Mouse (Mus musculus): ENCODE measurements at regions not wholly inside any gene's neighbourhood (a gene's known extent, or its start where the extent isn't known, plus 50 kb on each side); places are given as distances from the start of the nearest gene placed in this dataset.

DNA sequence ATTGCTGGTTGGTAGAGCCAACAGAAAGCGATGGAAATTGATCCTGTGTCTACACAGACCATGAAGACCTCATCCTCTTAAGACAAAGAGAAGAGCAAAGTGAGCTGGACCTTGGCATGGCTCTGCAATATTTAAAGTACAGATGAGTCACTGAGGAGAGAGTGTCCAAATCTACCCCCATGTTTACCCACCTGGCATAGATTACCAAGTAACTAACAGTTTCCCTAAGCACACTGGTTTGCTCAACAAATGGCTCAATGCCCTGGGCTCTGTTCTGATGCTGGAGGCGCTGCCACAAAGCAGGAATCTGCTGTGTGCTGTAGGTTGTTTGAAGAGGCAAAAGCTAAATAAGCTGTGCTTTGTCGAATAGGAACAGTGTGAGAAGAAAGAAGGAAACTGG lies 345.0 kb upstream of the Gm10131 start:
- DNase-seq (ENCODE audit: extremely low read depth, low read depth, low spot score) = peak; percentile 97
- 29% methylated on average over 3 of the region's 3 CpGs for WGBS
- TF ChIP-seq CTCF (IDR thresholded peaks at IDR 0.05; ENCODE audit: low read depth, low read length) = no peak
- no peak for TF ChIP-seq POLR2A (IDR thresholded peaks at IDR 0.05; ENCODE audit: extremely low read depth, insufficient read depth, low read length)

DNA sequence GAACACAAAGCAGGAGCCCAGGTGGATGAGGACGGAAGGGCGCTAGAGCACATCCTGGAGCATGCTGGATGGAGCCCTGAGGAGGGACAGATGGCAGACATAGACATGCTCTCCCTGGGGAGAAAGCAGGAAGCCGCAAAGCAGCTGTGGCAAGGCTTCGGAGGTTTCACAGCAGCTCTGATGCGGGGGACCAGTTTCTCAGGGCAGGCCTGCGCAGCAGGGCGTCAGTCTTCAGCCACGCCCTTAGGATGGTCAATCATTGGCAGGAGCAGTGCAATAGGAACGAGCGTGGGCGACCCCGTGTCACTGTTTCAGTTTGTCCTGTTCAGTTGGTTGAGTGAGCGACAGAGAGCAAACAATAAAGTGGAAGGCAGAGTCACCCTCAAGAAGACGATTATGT lies 343.8 kb upstream of the Gm10131 start:
- DNase-seq (ENCODE audit: extremely low read depth, low read depth, low spot score) = peak; percentile 62
- no peak overlapping the region for H3K27ac ChIP-seq (replicated peaks; ENCODE audit: insufficient read depth, low read depth, low read length)
- no peak overlapping the region for H3K4me3 ChIP-seq (ENCODE audit: insufficient read depth, low read depth, low read length)
- no peaks in the 10 kb centered on the region for H3K27me3 ChIP-seq (ENCODE audit: control insufficient read depth, insufficient read depth, low read length)
- H3K4me1 ChIP-seq (ENCODE audit: control insufficient read depth, insufficient read depth, low read length) = peaks cover 7% of the 10 kb centered on the region
- H3K36me3 ChIP-seq (ENCODE audit: control insufficient read depth, insufficient read depth, low read length) = no peaks in the 10 kb centered on the region
- no peaks in the 10 kb centered on the region for H3K79me2 ChIP-seq (ENCODE audit: control insufficient read depth, insufficient read depth, low read length)
- WGBS = 24% methylated on average over 14 of the region's 14 CpGs
- H3K9ac ChIP-seq (ENCODE audit: low read depth, low read length) = no peak overlapping the region
- no peak for TF ChIP-seq CTCF (IDR thresholded peaks at IDR 0.05; ENCODE audit: low read depth, low read length)
- no peak for TF ChIP-seq POLR2A (IDR thresholded peaks at IDR 0.05; ENCODE audit: extremely low read depth, insufficient read depth, low read length)

More for the DNA sequence above, 345.0 kb upstream of the Gm10131 start:
- H3K27me3 ChIP-seq (ENCODE audit: control insufficient read depth, insufficient read depth, low read length) = no peaks in the 10 kb centered on the region
- H3K27ac ChIP-seq (replicated peaks; ENCODE audit: insufficient read depth, low read depth, low read length) = peak overlapping the region; percentile 41; the same call in 1 of the 2 replicates
- H3K36me3 ChIP-seq (ENCODE audit: control insufficient read depth, insufficient read depth, low read length) = no peaks in the 10 kb centered on the region
- H3K4me3 ChIP-seq (ENCODE audit: insufficient read depth, low read depth, low read length) = no peak overlapping the region
- peaks cover 7% of the 10 kb centered on the region for H3K4me1 ChIP-seq (ENCODE audit: control insufficient read depth, insufficient read depth, low read length)
- H3K9ac ChIP-seq (ENCODE audit: low read depth, low read length) = no peak overlapping the region
- no peaks in the 10 kb centered on the region for H3K79me2 ChIP-seq (ENCODE audit: control insufficient read depth, insufficient read depth, low read length)

DNA sequence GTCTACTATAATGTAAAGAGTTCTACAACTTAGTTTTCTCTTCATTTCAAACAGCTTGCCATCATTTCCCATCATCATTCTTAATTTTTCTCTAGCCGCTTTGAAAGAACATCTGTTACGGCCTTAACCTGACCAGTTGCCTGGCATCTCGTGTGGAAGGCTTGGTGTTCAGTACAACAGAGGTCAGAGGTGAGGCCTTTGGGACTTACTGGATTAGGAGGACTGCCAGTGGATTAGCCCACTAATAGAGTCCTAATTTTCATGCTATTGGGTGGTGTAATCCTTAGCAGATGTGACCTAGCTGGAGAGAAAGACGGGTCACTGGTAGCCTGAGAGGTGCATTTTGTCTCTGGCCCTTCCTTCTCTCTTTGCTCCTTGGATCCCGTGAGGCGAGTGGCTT lies 341.3 kb upstream of the Gm10131 start:
- no peak for TF ChIP-seq CTCF (IDR thresholded peaks at IDR 0.05; ENCODE audit: low read depth, low read length)
- TF ChIP-seq POLR2A (IDR thresholded peaks at IDR 0.05; ENCODE audit: extremely low read depth, insufficient read depth, low read length) = no peak
- H3K27me3 ChIP-seq (ENCODE audit: control insufficient read depth, insufficient read depth, low read length) = no peaks in the 10 kb centered on the region
- H3K4me1 ChIP-seq (ENCODE audit: control insufficient read depth, insufficient read depth, low read length) = peaks cover 7% of the 10 kb centered on the region
- no peak for DNase-seq (ENCODE audit: extremely low read depth, low read depth, low spot score)
- H3K4me3 ChIP-seq (ENCODE audit: insufficient read depth, low read depth, low read length) = no peak overlapping the region
- no peak overlapping the region for H3K27ac ChIP-seq (replicated peaks; ENCODE audit: insufficient read depth, low read depth, low read length)
- H3K79me2 ChIP-seq (ENCODE audit: control insufficient read depth, insufficient read depth, low read length) = no peaks in the 10 kb centered on the region
- no peaks in the 10 kb centered on the region for H3K36me3 ChIP-seq (ENCODE audit: control insufficient read depth, insufficient read depth, low read length)
- 98% methylated on average over 6 of the region's 6 CpGs for WGBS
- no peak overlapping the region for H3K9ac ChIP-seq (ENCODE audit: low read depth, low read length)

DNA sequence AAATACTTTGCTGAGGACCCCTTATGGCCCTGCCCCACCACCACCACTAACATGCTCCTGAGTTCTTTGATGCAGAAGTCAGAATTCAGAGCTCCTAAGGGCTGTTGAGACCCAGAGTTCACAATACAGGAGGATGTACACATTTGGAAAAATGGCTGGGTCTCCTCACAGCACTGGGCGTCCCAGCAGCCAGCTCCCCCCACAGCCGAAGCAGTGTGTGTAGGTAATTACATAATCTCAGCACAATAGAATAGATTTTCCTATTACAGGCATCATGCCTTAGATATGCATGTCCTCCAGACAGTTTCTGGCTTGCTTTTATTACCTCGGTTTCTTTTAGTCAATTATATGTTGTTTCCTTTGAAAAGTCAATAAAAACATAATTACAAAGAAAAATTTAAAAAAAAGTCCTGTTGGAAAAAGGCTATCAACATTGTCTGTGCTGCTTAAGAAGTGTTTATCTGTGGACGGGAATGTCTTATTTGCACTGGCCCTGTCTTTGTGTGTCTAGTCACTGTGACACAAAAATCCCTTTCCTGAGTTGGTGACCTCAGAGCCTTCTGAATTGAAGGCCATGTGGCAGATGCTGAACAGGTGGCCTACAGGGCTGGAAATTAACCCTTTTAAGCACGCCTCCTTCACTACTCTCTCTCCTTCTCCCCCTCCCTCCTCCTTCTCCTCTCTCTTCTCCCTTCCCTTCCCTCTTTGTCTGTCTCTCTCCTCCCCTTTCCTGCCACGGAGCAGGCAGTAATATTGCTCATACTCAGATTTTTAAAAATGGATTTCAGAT lies 339.9 kb upstream of the Gm10131 start:
- WGBS = 59% methylated on average over 6 of the region's 6 CpGs
- no peak overlapping the region for H3K4me3 ChIP-seq (ENCODE audit: insufficient read depth, low read depth, low read length)
- no peak overlapping the region for H3K9ac ChIP-seq (ENCODE audit: low read depth, low read length)
- no peaks in the 10 kb centered on the region for H3K79me2 ChIP-seq (ENCODE audit: control insufficient read depth, insufficient read depth, low read length)
- DNase-seq (ENCODE audit: extremely low read depth, low read depth, low spot score) = no peak
- H3K27me3 ChIP-seq (ENCODE audit: control insufficient read depth, insufficient read depth, low read length) = no peaks in the 10 kb centered on the region
- H3K4me1 ChIP-seq (ENCODE audit: control insufficient read depth, insufficient read depth, low read length) = peaks cover 4% of the 10 kb centered on the region
- TF ChIP-seq CTCF (IDR thresholded peaks at IDR 0.05; ENCODE audit: low read depth, low read length) = no peak
- no peak for TF ChIP-seq POLR2A (IDR thresholded peaks at IDR 0.05; ENCODE audit: extremely low read depth, insufficient read depth, low read length)
- no peak overlapping the region for H3K27ac ChIP-seq (replicated peaks; ENCODE audit: insufficient read depth, low read depth, low read length)
- no peaks in the 10 kb centered on the region for H3K36me3 ChIP-seq (ENCODE audit: control insufficient read depth, insufficient read depth, low read length)

DNA sequence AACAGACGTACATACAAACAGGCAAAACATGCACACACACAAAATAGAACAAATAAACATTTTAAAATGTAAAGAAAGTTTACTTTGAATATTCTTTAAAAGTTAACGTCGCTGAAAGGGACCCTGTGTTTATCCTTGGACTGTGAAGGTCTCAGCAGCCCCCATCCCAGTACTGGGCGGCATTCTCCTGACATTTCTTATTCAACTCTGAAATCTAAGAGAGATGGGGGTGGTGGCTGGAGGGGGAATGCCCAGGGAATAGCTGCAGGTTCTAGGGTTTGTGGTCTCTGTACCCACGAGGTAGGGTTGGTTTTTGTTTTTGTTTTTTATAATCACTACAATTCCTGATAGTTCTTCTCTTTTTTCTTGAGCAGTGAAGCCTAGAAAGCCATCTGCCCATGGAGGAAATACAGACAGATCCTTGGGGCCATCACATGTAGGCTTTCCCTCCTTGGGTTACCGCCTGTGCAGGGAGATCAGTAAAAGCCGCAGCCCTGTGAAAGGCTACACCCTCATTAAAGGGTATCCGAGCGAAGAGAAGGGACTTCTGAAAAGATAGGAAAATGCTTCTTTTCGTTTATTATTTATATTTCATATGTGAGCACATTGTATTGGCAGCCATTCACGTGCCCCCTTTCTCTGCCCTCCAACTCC lies 338.0 kb upstream of the Gm10131 start:
- Histone ChIP-seq H3K36me3 (ENCODE audit: control insufficient read depth, insufficient read depth, low read length) (no peaks in the 10 kb centered on the region), H3K4me3 (ENCODE audit: insufficient read depth, low read depth, low read length) (no peak overlapping the region), H3K27me3 (ENCODE audit: control insufficient read depth, insufficient read depth, low read length) (no peaks in the 10 kb centered on the region), H3K4me1 (ENCODE audit: control insufficient read depth, insufficient read depth, low read length) (no peaks in the 10 kb centered on the region), H3K79me2 (ENCODE audit: control insufficient read depth, insufficient read depth, low read length) (no peaks in the 10 kb centered on the region), H3K9ac (ENCODE audit: low read depth, low read length) (no peak overlapping the region), H3K27ac (replicated peaks; ENCODE audit: insufficient read depth, low read depth, low read length) (no peak overlapping the region)
- WGBS = 95% methylated on average over 11 of the region's 11 CpGs
- no peak for DNase-seq (ENCODE audit: extremely low read depth, low read depth, low spot score)
- TF ChIP-seq CTCF (IDR thresholded peaks at IDR 0.05; ENCODE audit: low read depth, low read length) (no peak), POLR2A (IDR thresholded peaks at IDR 0.05; ENCODE audit: extremely low read depth, insufficient read depth, low read length) (no peak)
